Mouse (Mus musculus) olfactory bulb, adult 2 months (tissue): ENCODE results near the gene Hist2h3c2.
"Not testable (repeated sequence)": the region's sequence is repeated elsewhere in the genome, so short reads cannot be mapped to it uniquely, and the experiment has no call there.

Source experiments
- CTCF ChIP-seq: fragments of 200-500 bp; IDR thresholded peaks from 2 replicates; pipeline ENCODE4 v1.5.1; 2012; ENCODE audit warnings: low read depth, mild to moderate bottlenecking, low read length, moderate library complexity; ENCODE audit not compliant: insufficient read depth
- POLR2A ChIP-seq: fragments of 200-500 bp; IDR thresholded peaks from 2 replicates; pipeline ENCODE4 v1.6.1; 2012; ENCODE audit warnings: mild to moderate bottlenecking, low read depth, low read length, moderate library complexity; ENCODE audit not compliant: insufficient read depth

- TF ChIP-seq CTCF, POLR2A: not testable (repeated sequence)
Measured at GRCm38 (mm10) chr3:96198601-96199251, 40.2 kb downstream of the Hist2h3c2 start.
